Mouse (Mus musculus): Measurements from ENCODE around the gene Fads3. TPM values are rescaled to one million over a fixed set of nuclear protein-coding genes. Genes with fewer than 3 reads are reported as not detected.

Gene Fads3
- polyA plus RNA-seq, 2 experiments = 10.6 to 40.8 TPM

DNA sequence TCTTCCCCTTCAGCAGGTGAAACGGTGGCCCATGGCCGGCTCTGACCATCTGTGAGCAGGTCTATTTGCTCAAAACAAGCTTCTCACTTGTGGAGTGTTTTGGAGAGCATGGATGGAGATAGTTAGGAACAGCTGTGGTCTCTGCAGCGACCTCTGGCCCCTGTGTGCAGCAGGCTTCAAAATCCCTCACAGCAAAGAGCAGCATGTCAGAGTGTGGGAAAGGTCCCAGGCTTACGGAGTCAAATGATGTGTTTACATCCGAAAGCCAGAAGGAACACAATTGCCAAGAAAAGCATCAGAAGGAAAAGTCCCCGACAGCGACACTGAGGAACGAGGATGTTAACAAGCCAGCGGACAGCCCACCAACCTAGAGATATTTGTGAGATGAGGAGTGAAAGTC lies 44.1 kb downstream of the Fads3 start:
- Histone ChIP-seq H3K4me1 (ENCODE audit: control insufficient read depth, insufficient read depth, low read length) (no peaks in the 10 kb centered on the region), H3K27me3 (ENCODE audit: control insufficient read depth, insufficient read depth, low read length) (no peaks in the 10 kb centered on the region), H3K27ac (replicated peaks; ENCODE audit: low read depth, low read length) (no peak overlapping the region), H3K9ac (ENCODE audit: low read depth, low read length, severe bottlenecking) (no peak overlapping the region), H3K4me3 (replicated peaks; ENCODE audit: low read length) (no peak overlapping the region), H3K9me3 (ENCODE audit: control insufficient read depth, low read length) (no peaks in the 10 kb centered on the region), H3K36me3 (ENCODE audit: control insufficient read depth, insufficient read depth, low read length) (peaks cover 90% of the 10 kb centered on the region), H3K4me2 (replicated peaks; ENCODE audit: low read depth, low read length, severe bottlenecking) (no peak overlapping the region)
- no peak for TF ChIP-seq POLR2A (IDR thresholded peaks at IDR 0.05; ENCODE audit: borderline replicate concordance, extremely low read depth, insufficient read depth, insufficient read length)
- 89% methylated on average over 9 of the region's 9 CpGs for WGBS
- no peak for ATAC-seq (ENCODE audit: low FRiP score, low read depth)
- no peak for DNase-seq (ENCODE audit: low spot score)

DNA sequence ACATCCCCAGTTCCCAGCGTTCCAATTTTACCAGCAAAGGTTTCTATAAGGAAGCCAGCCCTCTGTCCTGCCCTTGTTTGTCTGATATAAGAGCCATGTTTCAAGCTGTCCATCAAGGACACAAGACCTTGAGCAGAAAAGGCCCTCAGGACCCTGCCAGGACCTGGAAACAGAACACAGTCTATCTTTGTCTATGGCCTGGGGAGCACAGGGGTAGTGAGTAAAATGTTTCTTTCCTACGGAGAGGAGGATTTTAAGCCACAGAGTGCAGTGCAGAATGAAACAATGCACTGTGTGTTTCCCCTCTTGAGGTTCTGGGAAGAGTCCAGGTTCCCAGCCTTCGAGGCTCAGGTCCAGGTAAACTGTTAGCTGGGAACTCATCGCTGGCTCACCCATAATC lies 45.6 kb downstream of the Fads3 start:
- ATAC-seq (ENCODE audit: low FRiP score, low read depth) (no peak), DNase-seq (ENCODE audit: low spot score) (no peak)
- no peak overlapping the region for H3K4me3 ChIP-seq (replicated peaks; ENCODE audit: low read length)
- no peak for TF ChIP-seq POLR2A (IDR thresholded peaks at IDR 0.05; ENCODE audit: borderline replicate concordance, extremely low read depth, insufficient read depth, insufficient read length)
- H3K4me2 ChIP-seq (replicated peaks; ENCODE audit: low read depth, low read length, severe bottlenecking) = no peak overlapping the region
- peaks cover 88% of the 10 kb centered on the region for H3K36me3 ChIP-seq (ENCODE audit: control insufficient read depth, insufficient read depth, low read length)
- WGBS = 88% methylated on average over 4 of the region's 4 CpGs
- H3K27ac ChIP-seq (replicated peaks; ENCODE audit: low read depth, low read length) = no peak overlapping the region
- H3K27me3 ChIP-seq (ENCODE audit: control insufficient read depth, insufficient read depth, low read length) = no peaks in the 10 kb centered on the region
- no peaks in the 10 kb centered on the region for H3K4me1 ChIP-seq (ENCODE audit: control insufficient read depth, insufficient read depth, low read length)
- H3K9ac ChIP-seq (ENCODE audit: low read depth, low read length, severe bottlenecking) = no peak overlapping the region
- H3K9me3 ChIP-seq (ENCODE audit: control insufficient read depth, low read length) = no peaks in the 10 kb centered on the region

DNA sequence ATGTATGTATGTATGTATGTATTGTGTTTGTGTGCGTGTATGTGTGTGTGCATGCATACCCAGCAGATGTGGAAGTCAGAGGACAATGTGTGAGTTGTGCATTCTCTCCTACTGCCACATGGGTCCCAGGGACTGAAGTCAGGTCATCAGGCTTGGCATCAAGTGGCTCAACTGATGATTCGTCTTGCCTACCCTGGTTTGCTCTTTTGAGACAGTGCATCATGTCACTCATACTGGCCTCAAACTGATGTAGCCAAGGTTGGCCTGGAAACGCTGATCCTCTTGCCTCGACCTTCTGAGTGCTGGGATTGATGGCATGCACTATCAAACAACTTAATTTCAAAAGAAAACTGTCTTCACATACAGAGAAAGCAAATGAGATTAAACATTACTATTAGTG lies 52.5 kb downstream of the Fads3 start:
- DNase-seq (ENCODE audit: low spot score) (no peak), ATAC-seq (ENCODE audit: low FRiP score, low read depth) (no peak)
- Histone ChIP-seq H3K4me2 (replicated peaks; ENCODE audit: low read depth, low read length, severe bottlenecking) (no peak overlapping the region), H3K36me3 (ENCODE audit: control insufficient read depth, insufficient read depth, low read length) (peaks cover 54% of the 10 kb centered on the region), H3K27ac (replicated peaks; ENCODE audit: low read depth, low read length) (no peak overlapping the region), H3K9me3 (ENCODE audit: control insufficient read depth, low read length) (no peaks in the 10 kb centered on the region), H3K4me3 (replicated peaks; ENCODE audit: low read length) (no peak overlapping the region), H3K9ac (ENCODE audit: low read depth, low read length, severe bottlenecking) (no peak overlapping the region), H3K27me3 (ENCODE audit: control insufficient read depth, insufficient read depth, low read length) (no peaks in the 10 kb centered on the region), H3K4me1 (ENCODE audit: control insufficient read depth, insufficient read depth, low read length) (peaks cover 5% of the 10 kb centered on the region)
- TF ChIP-seq POLR2A (IDR thresholded peaks at IDR 0.05; ENCODE audit: borderline replicate concordance, extremely low read depth, insufficient read depth, insufficient read length) = no peak
- WGBS = 96% methylated on average over 4 of the region's 4 CpGs

DNA sequence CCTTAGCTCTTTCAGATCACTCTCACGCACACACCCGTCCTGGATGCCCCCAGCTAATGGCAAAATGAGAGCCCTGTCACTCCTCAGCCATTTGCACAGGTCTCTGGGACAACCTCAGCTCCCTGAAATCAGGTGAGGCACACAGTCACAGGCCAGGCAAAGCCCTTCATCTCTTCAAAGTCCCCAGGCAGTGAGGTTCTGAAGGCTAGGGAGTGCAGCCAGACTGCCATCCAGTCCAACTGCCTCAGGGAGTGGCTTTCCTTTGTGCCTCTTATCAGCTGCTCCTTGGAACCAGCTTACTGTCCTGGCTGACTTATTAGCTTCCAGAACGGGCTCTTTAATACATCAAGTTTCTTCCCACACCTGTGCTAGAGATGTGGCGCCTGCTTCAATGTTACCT lies 53.3 kb downstream of the Fads3 start:
- Histone ChIP-seq H3K27me3 (ENCODE audit: control insufficient read depth, insufficient read depth, low read length) (no peaks in the 10 kb centered on the region), H3K9ac (ENCODE audit: low read depth, low read length, severe bottlenecking) (no peak overlapping the region), H3K36me3 (ENCODE audit: control insufficient read depth, insufficient read depth, low read length) (peaks cover 47% of the 10 kb centered on the region), H3K4me1 (ENCODE audit: control insufficient read depth, insufficient read depth, low read length) (peaks cover 8% of the 10 kb centered on the region), H3K4me2 (replicated peaks; ENCODE audit: low read depth, low read length, severe bottlenecking) (no peak overlapping the region), H3K9me3 (ENCODE audit: control insufficient read depth, low read length) (no peaks in the 10 kb centered on the region), H3K27ac (replicated peaks; ENCODE audit: low read depth, low read length) (no peak overlapping the region), H3K4me3 (replicated peaks; ENCODE audit: low read length) (no peak overlapping the region)
- ATAC-seq (ENCODE audit: low FRiP score, low read depth) (no peak), DNase-seq (ENCODE audit: low spot score) (no peak)
- no peak for TF ChIP-seq POLR2A (IDR thresholded peaks at IDR 0.05; ENCODE audit: borderline replicate concordance, extremely low read depth, insufficient read depth, insufficient read length)
- WGBS = 85% methylated on average over 4 of the region's 4 CpGs

DNA sequence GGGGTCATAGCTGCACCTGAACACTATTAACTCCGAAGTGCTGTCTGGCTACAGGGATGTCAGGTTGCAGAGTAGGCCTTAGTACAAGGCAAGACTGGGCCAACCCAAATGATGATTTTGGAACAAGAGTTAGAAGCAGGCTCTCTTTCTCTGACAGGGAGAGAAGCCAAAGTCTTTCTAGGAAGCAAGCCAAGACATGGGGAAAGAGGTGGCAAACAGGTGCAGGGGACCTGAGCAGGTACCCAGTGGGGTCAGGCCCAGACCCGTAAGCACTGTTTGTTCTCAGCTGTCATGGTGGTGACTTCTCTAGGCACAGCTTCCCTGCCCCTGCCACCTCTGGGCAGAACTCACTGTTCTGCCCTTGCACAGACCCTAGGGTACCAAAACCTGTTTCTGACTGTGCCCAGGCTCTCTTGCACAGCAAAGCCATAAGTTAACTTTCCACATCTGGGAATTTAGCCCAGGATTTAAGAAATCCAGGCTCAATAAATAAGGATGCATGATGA lies 55.1 kb downstream of the Fads3 start:
- 70% methylated on average over 2 of the region's 2 CpGs for WGBS
- Histone ChIP-seq H3K27me3 (ENCODE audit: control insufficient read depth, insufficient read depth, low read length) (no peaks in the 10 kb centered on the region), H3K27ac (replicated peaks; ENCODE audit: low read depth, low read length) (no peak overlapping the region), H3K4me1 (ENCODE audit: control insufficient read depth, insufficient read depth, low read length) (peaks cover 14% of the 10 kb centered on the region), H3K4me2 (replicated peaks; ENCODE audit: low read depth, low read length, severe bottlenecking) (no peak overlapping the region), H3K4me3 (replicated peaks; ENCODE audit: low read length) (no peak overlapping the region), H3K9ac (ENCODE audit: low read depth, low read length, severe bottlenecking) (no peak overlapping the region), H3K9me3 (ENCODE audit: control insufficient read depth, low read length) (no peaks in the 10 kb centered on the region), H3K36me3 (ENCODE audit: control insufficient read depth, insufficient read depth, low read length) (peaks cover 30% of the 10 kb centered on the region)
- DNase-seq (ENCODE audit: low spot score) (no peak), ATAC-seq (ENCODE audit: low FRiP score, low read depth) (no peak)
- TF ChIP-seq POLR2A (IDR thresholded peaks at IDR 0.05; ENCODE audit: borderline replicate concordance, extremely low read depth, insufficient read depth, insufficient read length) = no peak

DNA sequence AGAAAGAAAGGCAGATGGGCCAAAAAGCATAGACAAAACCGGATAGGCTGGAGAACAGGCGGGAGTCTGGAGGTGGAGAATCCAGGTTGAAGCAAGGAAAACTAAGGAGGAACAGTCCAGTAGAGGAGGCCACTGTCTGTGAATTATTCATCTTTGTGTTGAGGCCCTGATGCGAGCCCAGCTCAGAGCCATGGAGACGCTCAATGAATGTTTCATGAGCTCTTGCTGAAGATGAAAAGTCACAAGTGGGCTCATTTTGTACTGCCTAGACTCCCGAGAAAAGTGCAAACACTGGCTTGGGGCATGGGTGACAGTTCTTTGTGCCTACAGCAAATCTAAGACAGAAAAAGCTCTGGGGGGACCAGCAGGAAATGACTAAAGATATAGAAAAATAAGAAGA lies 56.5 kb downstream of the Fads3 start:
- Histone ChIP-seq H3K9ac (ENCODE audit: low read depth, low read length, severe bottlenecking) (no peak overlapping the region), H3K4me1 (ENCODE audit: control insufficient read depth, insufficient read depth, low read length) (peaks cover 18% of the 10 kb centered on the region), H3K9me3 (ENCODE audit: control insufficient read depth, low read length) (no peaks in the 10 kb centered on the region), H3K4me2 (replicated peaks; ENCODE audit: low read depth, low read length, severe bottlenecking) (no peak overlapping the region), H3K27ac (replicated peaks; ENCODE audit: low read depth, low read length) (no peak overlapping the region), H3K36me3 (ENCODE audit: control insufficient read depth, insufficient read depth, low read length) (peaks cover 27% of the 10 kb centered on the region), H3K27me3 (ENCODE audit: control insufficient read depth, insufficient read depth, low read length) (no peaks in the 10 kb centered on the region), H3K4me3 (replicated peaks; ENCODE audit: low read length) (no peak overlapping the region)
- no peak for ATAC-seq (ENCODE audit: low FRiP score, low read depth)
- no peak for TF ChIP-seq POLR2A (IDR thresholded peaks at IDR 0.05; ENCODE audit: borderline replicate concordance, extremely low read depth, insufficient read depth, insufficient read length)
- WGBS = 87% methylated on average over 5 of the region's 5 CpGs
- DNase-seq (ENCODE audit: low spot score) = no peak
